Mouse (Mus musculus) ZHBTc4 (cell line): ENCODE data around the gene Secisbp2l.

ENCODE experiments used
- DNase-seq: peaks from one replicate; pipeline ENCODE4 v3.0.0-alpha.2; 2011; ENCODE audit warnings: low read depth, low spot score

Secisbp2l gene

DNA sequence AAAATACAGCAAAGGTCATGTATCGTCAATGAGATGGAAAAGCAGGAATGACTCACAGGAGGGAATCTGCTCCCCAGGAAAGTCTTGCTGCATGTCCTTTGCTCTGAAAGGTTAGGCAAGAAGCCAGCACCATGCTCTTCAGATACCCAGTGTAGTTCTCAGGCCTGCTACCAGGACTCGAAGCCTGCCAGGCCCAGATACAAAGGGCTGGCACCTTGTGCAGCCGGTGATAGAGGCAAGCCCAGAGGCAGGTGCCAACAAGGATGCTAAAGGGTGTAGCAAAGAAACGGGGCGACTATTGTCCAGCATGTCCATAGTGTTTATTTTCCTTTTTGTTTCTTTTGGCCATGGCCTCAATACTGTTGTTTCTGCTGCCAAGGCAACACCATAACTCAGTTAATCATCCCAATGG is 76.2 kb downstream of the Secisbp2l start:
- DNase-seq = no peak

DNA sequence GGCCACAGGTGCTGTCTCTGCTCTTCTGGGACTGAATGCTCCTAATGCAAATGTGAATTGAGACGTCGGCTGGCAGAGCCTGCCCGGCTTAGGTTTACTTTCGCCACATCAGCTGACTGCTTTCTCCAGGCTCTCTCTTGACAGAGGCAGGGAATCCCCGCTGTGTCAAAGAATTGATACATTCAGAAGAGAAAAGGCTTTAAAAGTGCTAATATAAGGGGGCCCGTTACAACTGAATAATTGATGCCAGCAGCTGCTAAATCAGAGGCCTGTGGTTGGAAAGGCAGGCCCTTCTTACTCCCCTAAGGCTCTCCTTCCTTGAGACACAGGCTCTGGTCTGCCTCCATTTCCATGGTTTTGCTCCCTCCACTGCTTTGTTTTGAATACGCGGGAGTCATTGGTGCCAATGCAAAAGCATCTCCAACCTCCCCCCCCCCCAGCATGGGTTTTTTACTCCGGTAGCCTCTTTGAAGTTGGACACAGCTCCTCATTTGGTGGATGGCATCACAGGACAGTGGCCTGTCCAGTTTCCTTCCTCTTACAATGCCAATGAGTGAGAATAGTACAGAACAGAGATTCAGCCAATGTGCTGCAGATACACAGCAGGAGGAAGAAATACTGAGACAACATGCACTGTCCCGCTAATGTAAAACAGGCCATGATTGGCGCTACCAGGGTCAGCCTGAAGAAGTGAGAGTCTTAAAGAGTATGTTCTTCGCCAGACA is 77.6 kb downstream of the Secisbp2l start:
- DNase-seq = peak; percentile 93

DNA sequence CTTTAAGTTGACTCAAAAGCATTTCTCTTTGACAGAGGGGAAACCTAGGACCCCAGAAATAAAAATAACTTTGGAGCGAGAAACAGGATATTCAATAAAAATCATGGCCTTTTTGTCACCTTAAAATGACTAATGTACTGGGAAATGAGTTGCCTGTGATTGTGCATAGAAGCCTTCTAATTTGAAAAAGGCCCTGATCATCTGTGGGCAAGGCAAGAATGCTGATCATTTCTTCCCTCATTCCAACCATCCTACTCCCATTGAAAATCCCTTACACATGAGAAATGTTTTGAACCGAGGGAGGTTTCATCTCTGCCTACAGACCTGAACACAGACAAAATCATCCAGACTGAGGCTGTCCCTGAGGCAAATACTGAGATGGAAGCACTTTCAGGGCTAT is 79.8 kb downstream of the Secisbp2l start:
- no peak for DNase-seq

DNA sequence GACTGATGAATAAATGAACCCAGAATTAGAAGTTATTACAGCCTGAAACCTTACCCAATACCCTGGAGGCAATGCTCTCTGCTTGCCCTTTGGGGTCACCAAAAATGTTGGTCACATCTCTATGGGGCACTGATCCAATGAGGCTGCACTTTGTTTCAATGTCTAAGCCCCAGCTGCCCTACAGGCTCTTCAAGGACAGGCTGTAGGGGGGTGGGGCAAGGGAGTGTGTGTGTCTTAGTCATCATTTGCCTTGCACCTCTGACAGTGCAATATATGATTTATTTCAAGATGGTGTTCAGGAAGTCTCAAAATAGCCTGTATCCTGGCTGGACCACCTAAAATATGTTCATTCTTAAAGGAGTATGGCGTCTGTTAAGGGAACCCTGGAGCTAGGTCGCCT is 81.1 kb downstream of the Secisbp2l start:
- DNase-seq = no peak

DNA sequence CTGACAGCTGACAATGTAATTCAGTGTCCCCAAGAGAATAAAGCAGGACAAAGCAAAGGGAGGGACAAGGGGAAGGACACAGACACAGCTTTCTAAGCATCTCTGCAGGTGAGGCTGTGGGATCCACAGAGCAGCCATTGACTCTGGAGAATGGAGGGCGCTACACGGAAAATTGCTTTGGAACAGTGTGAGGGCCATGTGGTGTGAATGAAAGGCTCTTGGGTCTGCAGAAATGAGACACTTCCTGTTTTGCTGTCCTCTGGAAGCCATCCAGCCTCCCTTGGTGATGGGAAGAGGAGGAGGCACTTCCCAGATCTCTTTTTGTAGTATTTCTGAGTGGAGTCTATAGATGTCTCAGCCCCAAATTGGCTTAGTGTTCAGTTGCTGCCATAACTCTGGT is 86.5 kb downstream of the Secisbp2l start:
- no peak for DNase-seq

DNA sequence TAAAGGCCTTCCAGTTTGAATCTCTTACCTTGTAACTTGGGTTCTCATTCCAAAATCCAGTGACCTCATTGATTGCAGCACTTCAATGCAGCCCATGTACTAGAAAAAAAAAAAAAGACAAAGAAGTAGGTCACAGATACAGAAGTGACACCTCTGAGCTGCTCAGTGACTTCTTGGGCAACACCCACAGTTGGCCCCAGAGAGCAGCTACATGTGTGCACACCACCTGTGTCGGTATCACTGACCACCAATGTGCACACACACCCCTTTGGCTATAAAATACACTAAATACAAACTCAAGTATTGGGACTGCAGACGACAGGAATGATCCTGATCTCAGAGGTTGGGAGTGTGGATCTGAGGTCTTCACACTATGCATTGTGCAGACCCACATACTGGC is 87.9 kb downstream of the Secisbp2l start:
- DNase-seq = no peak

DNA sequence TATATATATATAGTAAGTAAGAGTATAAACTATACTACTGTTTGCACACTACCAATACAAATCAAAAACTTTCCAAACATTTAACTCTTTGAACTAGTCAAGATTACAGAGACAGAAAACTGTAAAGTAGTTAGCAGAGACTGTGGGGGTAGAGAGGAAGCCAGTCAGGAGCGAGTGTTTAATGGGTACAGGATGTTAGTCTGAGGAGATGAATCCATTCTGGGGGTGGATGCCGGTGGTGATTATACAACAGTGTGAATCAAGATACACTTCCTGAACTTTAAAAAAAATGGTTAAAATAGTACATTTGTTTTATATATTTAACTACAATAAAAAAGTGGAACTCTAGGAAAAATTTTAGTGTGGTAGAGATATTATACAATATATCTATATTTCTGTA is 90.7 kb downstream of the Secisbp2l start:
- no peak for DNase-seq
